8 mouse cellular contexts compared by ENCODE assay signal in genomic region chr12:3890753-3891751, GRCm38 (mm10).
DNase-seq lines count a peak whose midpoint lies in the region; ATAC-seq and TF ChIP-seq lines count a peak whose summit lies in the region.

No protein-coding gene starts in this region.

- WGBS in forebrain, postnatal 0 days: 5% methylated on average over 41 of the region's 45 CpGs
- WGBS in kidney, embryonic 16.5 days: 3% methylated on average over 36 of the region's 45 CpGs
- WGBS in spleen, adult 2 months: 3% methylated on average over 41 of the region's 45 CpGs

- DNase-seq in CH12.LX (ENCODE audit: extremely low read depth): peak; percentile 35
- peak; percentile 44 to 73 for DNase-seq in adrenal gland, postnatal 36 days
- peak; percentile 67 for DNase-seq in forebrain, postnatal 0 days
- DNase-seq in lung, postnatal 4 days: peak; percentile 66 to 83
- DNase-seq in spleen, adult 2 months (ENCODE audit: low read depth in 1 of 2, low spot score in 2 of 2): peak; percentile 38 to 49
- DNase-seq in frontal cortex, postnatal 25 days (ENCODE audit: low spot score in 2 of 2): no peak
- DNase-seq in gastrocnemius, postnatal 14 days: no peak

- peak overlapping the region; percentile 48 for H3K9ac ChIP-seq in CH12.LX (ENCODE audit: insufficient read depth, low read depth)
- peak overlapping the region; percentile 41; the same call in 1 of the 2 replicates for H3K9ac ChIP-seq in forebrain, postnatal 0 days
- H3K9ac ChIP-seq in kidney, embryonic 16.5 days (replicated peaks; ENCODE audit: low read length): peak overlapping the region; percentile 78

- TF ChIP-seq EP300 in CH12.LX (IDR thresholded peaks at IDR 0.05; ENCODE audit: low read length): no peak

- H3K4me3 ChIP-seq in CH12.LX (replicated peaks in 1 of 3; ENCODE audit: low read depth in 2 of 3, low read length in 2 of 3, poor library complexity in 1 of 3): peak overlapping the region in 2 of 3 experiments; percentile 45 to 69
- H3K4me3 ChIP-seq in forebrain, postnatal 0 days (ENCODE audit: low read depth, low read length): peak overlapping the region; percentile 37
- H3K4me3 ChIP-seq in kidney, embryonic 16.5 days (ENCODE audit: low read length): peak overlapping the region; percentile 55
- H3K4me3 ChIP-seq in spleen, adult 2 months (ENCODE audit: extremely low read depth, insufficient read depth, insufficient read length): peak overlapping the region; percentile 75

- TF ChIP-seq CTCF in CH12.LX (conservative IDR thresholded peaks at IDR 0.05 in 1 of 2, IDR thresholded peaks at IDR 0.05 in 1 of 2; ENCODE audit: low read depth in 2 of 2, low read length in 2 of 2): no peak
- TF ChIP-seq CTCF in forebrain, postnatal 0 days (IDR thresholded peaks at IDR 0.05; ENCODE audit: low read depth): no peak
- no peak for TF ChIP-seq CTCF in spleen, adult 2 months (IDR thresholded peaks at IDR 0.05; ENCODE audit: extremely low read depth, insufficient read depth, insufficient read length, insufficient replicate concordance)

- no peaks in the 10 kb centered on the region for H3K79me2 ChIP-seq in CH12.LX (replicated peaks; ENCODE audit: control insufficient read depth, extremely low read depth, insufficient read depth, poor library complexity, severe bottlenecking)

- no peak; the same call in 1 of the 2 replicates for TF ChIP-seq RAD21 in CH12.LX (IDR thresholded peaks at IDR 0.05; ENCODE audit: low read depth, low read length)

- 0 out of 2 replicates have a peak, but pooled peaks have one; percentile 2 for ATAC-seq in forebrain, postnatal 0 days
- peak; percentile 70 for ATAC-seq in kidney, embryonic 16.5 days (ENCODE audit: low FRiP score, low TSS enrichment)

- peak overlapping the region; percentile 58 for H3K27ac ChIP-seq in CH12.LX (ENCODE audit: insufficient read depth, low read depth)
- H3K27ac ChIP-seq in forebrain, postnatal 0 days (ENCODE audit: low read depth, low read length): peak overlapping the region; percentile 54; the same call in 1 of the 2 replicates
- H3K27ac ChIP-seq in kidney, embryonic 16.5 days (ENCODE audit: low read length): peak overlapping the region; percentile 89
- peak overlapping the region; percentile 91 for H3K27ac ChIP-seq in spleen, adult 2 months (ENCODE audit: insufficient read depth, low read length)

- intact Hi-C loops in gastrocnemius, postnatal 14 days (cut with DNase I; ENCODE audit: low total_unique reads): no loop called here

- in situ Hi-C loops in CH12.LX (cut with MboI; ENCODE audit: low pct_ligation_motif_present, low pct_unique_long_range_greater_than_20kb, low sequenced_read_pairs): no loop called here

- dilution Hi-C loops in CH12.LX (cut with MboI; ENCODE audit: extremely low pct_ligation_motif_present, extremely low pct_unique_long_range_greater_than_20kb, low sequenced_read_pairs): no loop called here

- peaks cover 11 to 43% of the 10 kb centered on the region in 2 experiments for H3K4me1 ChIP-seq in CH12.LX (ENCODE audit: control insufficient read depth in 1 of 2, insufficient read depth in 2 of 2)
- H3K4me1 ChIP-seq in forebrain, postnatal 0 days (ENCODE audit: insufficient read depth): peaks cover 39% of the 10 kb centered on the region
- H3K4me1 ChIP-seq in kidney, embryonic 16.5 days (ENCODE audit: insufficient read depth, low read length): peaks cover 72% of the 10 kb centered on the region
- H3K4me1 ChIP-seq in spleen, adult 2 months (ENCODE audit: control insufficient read depth, insufficient read depth, insufficient read length): peaks cover 10% of the 10 kb centered on the region; the same call in 1 of the 2 replicates

- H3K36me3 ChIP-seq in CH12.LX (replicated peaks in 1 of 2; ENCODE audit: control insufficient read depth in 1 of 2, insufficient read depth in 1 of 2, low read length in 1 of 2): peaks cover 21 to 88% of the 10 kb centered on the region in 2 experiments
- H3K36me3 ChIP-seq in forebrain, postnatal 0 days (ENCODE audit: insufficient read depth): peaks cover 14% of the 10 kb centered on the region
- H3K36me3 ChIP-seq in kidney, embryonic 16.5 days (ENCODE audit: insufficient read depth, low read length): peaks cover 24% of the 10 kb centered on the region
- peaks cover 6% of the 10 kb centered on the region; the same call in 1 of the 2 replicates for H3K36me3 ChIP-seq in spleen, adult 2 months (ENCODE audit: control insufficient read depth, insufficient read depth, low read length)

- no peaks in the 10 kb centered on the region for H3K9me3 ChIP-seq in CH12.LX (replicated peaks; ENCODE audit: low read length)
- no peaks in the 10 kb centered on the region for H3K9me3 ChIP-seq in forebrain, postnatal 0 days (ENCODE audit: low read length)
- no peaks in the 10 kb centered on the region for H3K9me3 ChIP-seq in kidney, embryonic 16.5 days (ENCODE audit: low read length)

- peak overlapping the region; percentile 81 for H3K4me2 ChIP-seq in CH12.LX (ENCODE audit: insufficient read depth, low read depth, poor library complexity, severe bottlenecking)
- peak overlapping the region; percentile 62 for H3K4me2 ChIP-seq in forebrain, postnatal 0 days (ENCODE audit: low read depth)
- H3K4me2 ChIP-seq in kidney, embryonic 16.5 days (replicated peaks; ENCODE audit: low read depth, low read length): peak overlapping the region; percentile 59

- TF ChIP-seq POLR2A in CH12.LX (IDR thresholded peaks at IDR 0.05; ENCODE audit: low read depth, low read length): peak; percentile 34; the same call in 1 of the 2 replicates
- TF ChIP-seq POLR2A in spleen, adult 2 months (IDR thresholded peaks at IDR 0.05; ENCODE audit: low read depth, low read length): no peak

- no peaks in the 10 kb centered on the region for H3K27me3 ChIP-seq in CH12.LX (replicated peaks)
- no peaks in the 10 kb centered on the region for H3K27me3 ChIP-seq in forebrain, postnatal 0 days (ENCODE audit: insufficient read depth, low read length)
- no peaks in the 10 kb centered on the region for H3K27me3 ChIP-seq in kidney, embryonic 16.5 days (ENCODE audit: insufficient read depth, low read length)
- no peaks in the 10 kb centered on the region for H3K27me3 ChIP-seq in spleen, adult 2 months (ENCODE audit: control insufficient read depth, insufficient read depth, low read length)

TF ChIP-seq in CH12.LX, 34 proteins besides CTCF, POLR2A, EP300 and RAD21:
- TF ChIP-seq SMC3 (IDR thresholded peaks at IDR 0.05; ENCODE audit: low read depth, low read length) (no peak), ELF1 (IDR thresholded peaks at IDR 0.05; ENCODE audit: low read depth, low read length) (no peak), SIN3A (IDR thresholded peaks at IDR 0.05; ENCODE audit: low read length) (peak; percentile 43; the same call in 1 of the 2 replicates), POLR2AphosphoS2 (IDR thresholded peaks at IDR 0.05; ENCODE audit: low read depth, low read length) (no peak), UBTF (IDR thresholded peaks at IDR 0.05; ENCODE audit: low read depth, low read length) (no peak), MYC (IDR thresholded peaks at IDR 0.05; ENCODE audit: low read depth, low read length) (no peak), MXI1 (IDR thresholded peaks at IDR 0.05; ENCODE audit: low read depth, low read length) (peak; percentile 46; the same call in 1 of the 2 replicates), ZNF384 (IDR thresholded peaks at IDR 0.05; ENCODE audit: low read depth, low read length) (peak; percentile 94), MAFK (IDR thresholded peaks at IDR 0.05; ENCODE audit: insufficient replicate concordance, low read length) (no peak), BHLHE40 (IDR thresholded peaks at IDR 0.05; ENCODE audit: low read depth, low read length) (peak; percentile 51; the same call in 1 of the 2 replicates), ZMIZ1 (IDR thresholded peaks at IDR 0.05; ENCODE audit: low read depth, low read length) (no peak), ETS1 (conservative IDR thresholded peaks at IDR 0.05; ENCODE audit: low read depth, low read length) (0 out of 2 replicates have a peak, but pooled peaks have one; percentile 9), HCFC1 (IDR thresholded peaks at IDR 0.05; ENCODE audit: low read depth, low read length) (no peak; the same call in 1 of the 2 replicates), JUN (IDR thresholded peaks at IDR 0.05; ENCODE audit: insufficient read depth, low read depth, low read length) (no peak), USF1 (IDR thresholded peaks at IDR 0.05; ENCODE audit: low read depth, low read length) (peak; percentile 74), ZKSCAN1 (IDR thresholded peaks at IDR 0.05; ENCODE audit: borderline replicate concordance, low read depth, low read length) (no peak), CHD2 (IDR thresholded peaks at IDR 0.05; ENCODE audit: low read length) (peak; percentile 41), TCF12 (IDR thresholded peaks at IDR 0.05; ENCODE audit: low read depth, low read length) (no peak; the same call in 1 of the 2 replicates), E2F4 (IDR thresholded peaks at IDR 0.05; ENCODE audit: insufficient replicate concordance, low read depth, low read length) (no peak)

Comparison
In these comparisons a context has a peak if more than half of its experiments do, and no peak if none do; other contexts are left out.
1. DNase-seq: peak in CH12.LX (single experiment), adrenal gland, postnatal 36 days (2 of 2), forebrain, postnatal 0 days (single experiment), lung, postnatal 4 days (2 of 2) and spleen, adult 2 months (2 of 2); none in frontal cortex, postnatal 25 days (0 of 2) and gastrocnemius, postnatal 14 days (single experiment).
2. Peak in every context shown above with its lines, with median percentiles within 50 percentile points of each other: H3K27ac ChIP-seq, H3K4me2 ChIP-seq, H3K4me3 ChIP-seq and H3K9ac ChIP-seq.